ENCODE assay signal across 16 mouse cellular contexts in the genomic region with DNA sequence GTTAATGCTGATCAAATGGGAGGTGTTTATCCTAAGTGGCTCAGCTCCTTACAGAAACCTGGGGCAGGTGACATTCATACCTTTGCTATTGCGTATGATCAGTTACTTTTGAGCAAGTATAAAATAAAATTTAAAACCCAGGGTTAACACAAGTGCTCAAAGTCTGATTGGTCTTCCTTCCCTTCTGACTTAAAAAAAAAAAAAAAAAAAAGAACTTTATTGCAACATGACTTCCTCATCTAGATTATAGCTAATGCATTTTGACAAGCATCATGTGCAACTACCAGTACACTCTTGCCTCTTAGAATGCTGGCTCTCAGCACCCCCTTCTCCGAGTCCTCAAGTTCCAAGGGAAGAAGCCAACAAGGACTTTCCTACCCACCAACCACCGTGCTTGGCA.
"Had no signal": no experiment of that assay in that cellular context is flagged by ENCODE, and none has a peak within 500 bp of the region (broad histone marks: within the 10 kb centered on the region; RNA-seq: fewer than 3 reads in every experiment).

No protein-coding gene starts in this region.

- H3K9me3 ChIP-seq: limb, embryonic 12.5 days; limb, embryonic 15.5 days; liver, embryonic 15.5 days; lung, embryonic 15.5 days had no signal

- H3K27ac ChIP-seq: limb, embryonic 12.5 days; limb, embryonic 15.5 days; liver, embryonic 15.5 days; lung, embryonic 15.5 days had no signal

- H3K27me3 ChIP-seq: limb, embryonic 12.5 days; limb, embryonic 15.5 days; liver, embryonic 15.5 days; lung, embryonic 15.5 days had no signal

- H3K4me2 ChIP-seq: limb, embryonic 12.5 days; limb, embryonic 15.5 days; liver, embryonic 15.5 days; lung, embryonic 15.5 days; midbrain, embryonic 11.5 days had no signal

- H3K9ac ChIP-seq: limb, embryonic 12.5 days; limb, embryonic 15.5 days; liver, embryonic 15.5 days; lung, embryonic 15.5 days had no signal

- ATAC-seq: intestine, embryonic 16.5 days had no signal

- H3K4me3 ChIP-seq: limb, embryonic 12.5 days; limb, embryonic 15.5 days; liver, embryonic 15.5 days; lung, embryonic 15.5 days had no signal

- DNase-seq: kidney, adult 18-20 months; kidney, adult 9 months; kidney, postnatal 14 days; kidney, postnatal 4 days; left cerebral cortex, postnatal 4 days; lung, adult 18-20 months; midbrain, embryonic 14.5 days; thymus, adult 2 months; thymus, postnatal 14 days; thymus, postnatal 4 days had no signal
